Mouse (Mus musculus) B cell, adult 67 days (primary cell): ENCODE measurements around the gene Serpinb9e. TPM values are rescaled to one million over a fixed set of nuclear protein-coding genes. Genes with fewer than 3 reads are reported as not detected.

Experiments
- total RNA-seq, 2 experiments: library from RNA; stranded (reverse); gene quantifications; 4 replicates each; pipeline ENCODE4 v1.2.4; 2023

Serpinb9e gene
- not detected for total RNA-seq

GRCm38 (mm10) chr13:33249312-33249711, at the start of gene Serpinb9e:
Serpinb9e (plus strand) TSS chr13:33249612.

Other genes with a start within 250 kb of the Serpinb9e start
- 1 to 10 TPM; 2.5 to 3.4 TPM for gene Serpinb9, start 246.4 kb upstream of the Serpinb9e start, total RNA-seq
- not detected for gene Serpinb9b, start 222.2 kb upstream of the Serpinb9e start, total RNA-seq
- not detected for gene Serpinb1b, start 171.0 kb upstream of the Serpinb9e start, total RNA-seq
- gene Serpinb9c, start 89.9 kb upstream of the Serpinb9e start, total RNA-seq = not detected
- not detected for gene Serpinb9d, start 56.7 kb upstream of the Serpinb9e start, total RNA-seq
- gene Serpinb9f, start 74.5 kb downstream of the Serpinb9e start, total RNA-seq = not detected
- not detected for gene Gm11397, start 146.1 kb downstream of the Serpinb9e start, total RNA-seq
- not detected for gene Serpinb9g, start 235.2 kb downstream of the Serpinb9e start, total RNA-seq